Mouse (Mus musculus) sigmoid colon, adult 10 weeks (tissue): Measurements from ENCODE around the gene Chrm4. TPM values are rescaled to one million over a fixed set of nuclear protein-coding genes. Genes with fewer than 3 reads are reported as not detected.

Source experiments
- polyA plus RNA-seq: library from polyadenylated mRNA; stranded (reverse); fragments of 350-450 nt; fragmentation: Illumina TruSeq; extraction: RNeasy Lipid Tissue Mini Kit (QIAGEN cat#74804); gene quantifications from one replicate; pipeline ENCODE4 v1.2.3, GENCODE M21; 2014; ENCODE audit warnings: low read depth, low replicate concordance

The Chrm4 gene
- polyA plus RNA-seq, result not detected

GRCm38 (mm10) chr2:91926949-91927348, at the start of gene Chrm4:
TSS of gene Chrm4 (plus strand) at chr2:91927249.

GRCm38 (mm10) chr2:91932160-91932711, 5.2 kb downstream of the Chrm4 start, which contains the start of gene Mdk:
TSS of gene Mdk (minus strand) at chr2:91932297.

GRCm38 (mm10) chr2:91945483-91945882, 18.4 kb downstream of the Chrm4 start, which contains the start of gene Gm9821:
TSS of gene Gm9821 (plus strand) at chr2:91945703.

GRCm38 (mm10) chr2:91975581-91976541, 48.8 kb downstream of the Chrm4 start, which contains the start of gene Dgkz:
TSS of gene Dgkz (minus strand) at chr2:91975864.

Other genes with a start within 250 kb of the Chrm4 start
- gene Atg13, start 216.7 kb upstream of the Chrm4 start, polyA plus RNA-seq, result 18.1 TPM
- gene Harbi1, start 216.4 kb upstream of the Chrm4 start, polyA plus RNA-seq, result 21.5 TPM
- gene Ambra1, start 197.1 kb upstream of the Chrm4 start, polyA plus RNA-seq, result 5.5 TPM
- gene Mdk, start 5.0 kb downstream of the Chrm4 start, polyA plus RNA-seq, result not detected
- gene Gm9821, start 18.5 kb downstream of the Chrm4 start, polyA plus RNA-seq, result not detected
- gene Dgkz, start 48.6 kb downstream of the Chrm4 start, polyA plus RNA-seq, result 3.5 TPM
- gene Creb3l1, start 97.3 kb downstream of the Chrm4 start, polyA plus RNA-seq, result 84.7 TPM
- 47.0 TPM for gene Phf21a, start 165.9 kb downstream of the Chrm4 start, polyA plus RNA-seq